Mouse (Mus musculus) urinary bladder, postnatal 14 days (tissue): ENCODE results near the gene Gm17019.
"Not testable (repeated sequence)": the region's sequence is repeated elsewhere in the genome, so short reads cannot be mapped to it uniquely, and the experiment has no call there.

Experiments
- DNase-seq: peaks from one replicate; pipeline ENCODE4 v3.0.0; 2021; ENCODE audit warnings: low spot score

The Gm17019 gene

DNA sequence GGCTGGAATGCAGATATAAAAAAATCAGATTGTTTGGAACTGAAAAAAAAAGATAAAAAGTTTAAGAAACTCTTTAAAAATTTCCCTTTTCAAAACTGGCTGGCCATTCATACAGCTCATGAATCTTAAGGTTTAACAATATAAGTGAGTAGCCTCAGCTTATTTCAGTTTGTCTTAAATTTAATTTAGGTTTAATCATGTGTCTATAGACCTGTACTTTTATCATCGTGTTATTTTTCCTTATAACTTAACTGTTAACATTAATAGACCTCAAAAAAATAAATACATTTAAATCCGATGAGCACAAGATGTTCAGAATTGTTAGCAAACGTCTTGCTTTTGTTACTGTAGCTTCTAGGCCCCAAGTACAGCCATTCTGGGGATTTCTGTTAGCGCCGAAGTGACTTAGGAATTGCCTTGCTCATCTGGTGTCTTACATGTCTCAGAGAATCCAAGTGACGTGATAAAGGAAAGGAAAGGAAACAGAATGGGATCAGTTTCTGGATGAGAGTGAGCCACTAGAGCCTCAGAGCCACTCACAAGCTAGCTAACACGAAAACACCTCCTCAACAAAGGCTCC is 36.0 kb downstream of the Gm17019 start:
- not testable (repeated sequence) for DNase-seq

DNA sequence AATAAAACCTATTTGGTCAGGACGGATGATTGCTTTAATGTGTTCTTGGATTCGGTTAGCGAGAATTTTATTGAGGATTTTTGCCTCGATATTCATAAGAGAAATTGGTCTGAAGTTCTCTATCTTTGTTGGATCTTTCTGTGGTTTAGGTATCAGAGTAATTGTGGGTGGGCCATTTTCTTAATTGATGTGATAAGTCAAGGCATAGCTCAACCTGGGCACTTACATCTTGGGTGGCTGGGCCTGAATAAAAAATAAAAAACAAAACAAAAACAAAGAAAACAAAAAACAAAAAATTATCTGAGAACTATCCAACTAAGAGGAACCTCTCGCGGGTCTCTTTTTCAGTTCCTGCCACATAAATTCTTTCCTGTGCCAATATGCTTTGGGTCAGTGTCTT is 38.7 kb downstream of the Gm17019 start:
- not testable (repeated sequence) for DNase-seq

DNA sequence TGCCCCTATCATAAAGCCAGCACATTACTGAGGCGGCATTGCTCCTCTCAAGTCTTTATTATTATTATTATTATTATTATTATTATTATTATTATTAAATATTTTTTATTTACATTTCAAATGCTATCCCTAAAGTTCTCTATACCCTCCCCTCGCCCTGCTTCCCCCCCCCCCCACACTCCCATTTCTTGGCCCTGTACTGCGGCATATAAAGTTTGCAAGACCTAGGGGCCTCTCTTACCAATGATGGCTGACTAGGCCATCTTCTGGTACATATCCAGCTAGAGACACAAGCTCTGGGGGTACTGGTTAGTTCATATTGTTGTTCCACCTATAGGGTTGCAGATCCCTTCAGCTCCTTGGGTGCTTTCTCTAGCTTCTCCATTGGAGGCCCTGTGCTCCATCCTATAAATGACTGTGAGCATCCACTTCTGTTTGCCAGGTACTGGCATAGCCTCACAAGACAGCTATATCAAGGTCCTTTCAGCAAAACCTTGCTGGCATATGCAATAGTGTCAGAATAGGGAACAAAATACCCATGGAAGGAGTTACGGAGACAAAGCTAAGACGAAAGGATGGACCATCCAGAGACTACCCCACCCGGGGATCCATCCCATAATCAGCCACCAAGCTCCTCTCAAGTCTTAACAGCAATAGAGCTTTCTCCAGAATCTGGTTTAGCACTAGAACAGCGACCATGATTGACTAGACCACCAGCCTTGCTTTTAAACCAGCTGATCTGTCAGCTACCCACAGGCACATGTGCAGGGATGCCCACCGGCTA is 42.2 kb downstream of the Gm17019 start:
- not testable (repeated sequence) for DNase-seq

GRCm38 (mm10) chr5:14986649-14987387 is 46.0 kb downstream of the Gm17019 start:
- DNase-seq: not testable (repeated sequence)
